Mouse (Mus musculus) cerebellum, adult 2 months (tissue): ENCODE measurements at regions not wholly inside any gene's neighbourhood (a gene's known extent, or its start where the extent isn't known, plus 50 kb on each side); places are given as distances from the start of the nearest gene placed in this dataset.

Experiments
- CTCF ChIP-seq: fragments of 200-500 bp; IDR thresholded peaks from 2 replicates; pipeline ENCODE4 v1.5.1; 2011; ENCODE audit warnings: low read depth, mild to moderate bottlenecking, control low read depth, low read length, moderate library complexity, borderline replicate concordance; ENCODE audit not compliant: insufficient read depth
- POLR2A ChIP-seq: fragments of 200-500 bp; IDR thresholded peaks from 2 replicates; pipeline ENCODE4 v1.6.1; 2011; ENCODE audit warnings: low read length, control low read depth, borderline replicate concordance; ENCODE audit not compliant: insufficient read depth

DNA sequence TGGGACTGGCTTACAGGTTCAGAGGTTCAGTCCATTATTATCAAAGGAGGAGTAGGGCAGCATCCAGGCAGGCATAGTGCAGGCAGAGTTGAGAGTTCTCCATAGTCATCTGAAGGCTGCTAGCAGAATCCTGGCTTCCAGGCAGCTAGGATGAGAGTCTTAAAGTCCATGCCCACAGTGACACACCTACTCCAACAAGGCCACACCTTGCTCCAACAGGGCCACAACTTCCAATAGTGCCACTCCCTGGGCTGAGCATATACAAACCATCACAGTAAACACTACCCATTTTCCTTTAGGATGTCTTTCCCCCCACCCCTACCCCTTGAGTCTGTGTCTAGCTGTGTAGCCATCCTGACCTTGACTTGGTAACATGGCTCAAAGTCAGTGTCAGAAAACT is 78.8 kb upstream of the Ppp1r12a start:
- TF ChIP-seq CTCF (no peak), POLR2A (no peak)
